Mouse (Mus musculus) embryonic facial prominence, embryonic 10.5 days (tissue): ENCODE data around the gene Vstm5. TPM values are rescaled to one million over a fixed set of nuclear protein-coding genes. Genes with fewer than 3 reads are reported as not detected.
"Not testable (repeated sequence)": the region's sequence is repeated elsewhere in the genome, so short reads cannot be mapped to it uniquely, and the experiment has no call there.

Source experiments
- DNase-seq: peaks from one replicate; pipeline ENCODE4 v3.0.0-alpha.2; 2017; ENCODE audit warnings: low spot score
- H3K27ac ChIP-seq: fragments of 300-500 bp; sonication (generic); replicated peaks from 2 replicates; pipeline ENCODE4 v1.5.1; 2016; ENCODE audit warnings: mild to moderate bottlenecking
- H3K27me3 ChIP-seq: fragments of 300-500 bp; sonication (generic); replicated peaks from 2 replicates; pipeline ENCODE4 v1.6.1; 2016; ENCODE audit warnings: low read depth, mild to moderate bottlenecking; ENCODE audit not compliant: poor library complexity, severe bottlenecking
- H3K36me3 ChIP-seq: fragments of 300-500 bp; sonication (generic); replicated peaks from 2 replicates; pipeline ENCODE4 v1.6.1; 2016; ENCODE audit warnings: mild to moderate bottlenecking, moderate library complexity
- H3K4me1 ChIP-seq: fragments of 300-500 bp; sonication (generic); 2 replicates; pipeline ENCODE4 v1.6.1; 2016
- H3K4me3 ChIP-seq: fragments of 300-500 bp; sonication (generic); 2 replicates; pipeline ENCODE4 v1.5.1; 2016; ENCODE audit warnings: mild to moderate bottlenecking, moderate library complexity
- H3K9me3 ChIP-seq: fragments of 300-500 bp; sonication (generic); 2 replicates; pipeline ENCODE4 v1.6.1; 2016; ENCODE audit warnings: mild to moderate bottlenecking
- WGBS: fragments of 180-500 bp; shearing (Covaris S2); methylation state at CpG from one replicate; pipeline ENCODE4 v1.1.7; 2016; 5-methylcytosine and 5-hydroxymethylcytosine counted together
- polyA plus RNA-seq: library from polyadenylated mRNA; unstranded; fragments of >200 nt; fragmentation: Nextera tagmentation; extraction: Ambion mirVana; gene quantifications from 2 replicates; pipeline ENCODE4 v1.2.1, GENCODE M21; 2016

The Vstm5 gene
- polyA plus RNA-seq, 1 experiment from 2014 or later, result 1.2 TPM

- Histone ChIP-seq H3K27ac (no peak overlapping the region), H3K9me3 (no peaks in the 10 kb centered on the region), H3K4me1 (peaks cover 16% of the 10 kb centered on the region), H3K4me3 (peak overlapping the region; percentile 99; the same call in 1 of the 2 replicates), H3K36me3 (peaks cover 41% of the 10 kb centered on the region), H3K27me3 (no peaks in the 10 kb centered on the region)
- 92% methylated on average over 3 of the region's 3 CpGs for WGBS
- DNase-seq, result no peak
Observed at GRCm38 (mm10) chr9:15278343-15278742, 39.5 kb downstream of the Vstm5 start.

- H3K4me3 ChIP-seq, result peak overlapping the region; percentile 99
- peaks cover 16% of the 10 kb centered on the region for H3K4me1 ChIP-seq
- DNase-seq, result no peak
- H3K27me3 ChIP-seq, result no peaks in the 10 kb centered on the region
- peak overlapping the region; percentile 91 for H3K27ac ChIP-seq
- H3K9me3 ChIP-seq, result no peaks in the 10 kb centered on the region
- 8% methylated on average over 19 of the region's 19 CpGs for WGBS
- peaks cover 33% of the 10 kb centered on the region for H3K36me3 ChIP-seq
Observed at GRCm38 (mm10) chr9:15279139-15279648, 40.3 kb downstream of the Vstm5 start.

DNA sequence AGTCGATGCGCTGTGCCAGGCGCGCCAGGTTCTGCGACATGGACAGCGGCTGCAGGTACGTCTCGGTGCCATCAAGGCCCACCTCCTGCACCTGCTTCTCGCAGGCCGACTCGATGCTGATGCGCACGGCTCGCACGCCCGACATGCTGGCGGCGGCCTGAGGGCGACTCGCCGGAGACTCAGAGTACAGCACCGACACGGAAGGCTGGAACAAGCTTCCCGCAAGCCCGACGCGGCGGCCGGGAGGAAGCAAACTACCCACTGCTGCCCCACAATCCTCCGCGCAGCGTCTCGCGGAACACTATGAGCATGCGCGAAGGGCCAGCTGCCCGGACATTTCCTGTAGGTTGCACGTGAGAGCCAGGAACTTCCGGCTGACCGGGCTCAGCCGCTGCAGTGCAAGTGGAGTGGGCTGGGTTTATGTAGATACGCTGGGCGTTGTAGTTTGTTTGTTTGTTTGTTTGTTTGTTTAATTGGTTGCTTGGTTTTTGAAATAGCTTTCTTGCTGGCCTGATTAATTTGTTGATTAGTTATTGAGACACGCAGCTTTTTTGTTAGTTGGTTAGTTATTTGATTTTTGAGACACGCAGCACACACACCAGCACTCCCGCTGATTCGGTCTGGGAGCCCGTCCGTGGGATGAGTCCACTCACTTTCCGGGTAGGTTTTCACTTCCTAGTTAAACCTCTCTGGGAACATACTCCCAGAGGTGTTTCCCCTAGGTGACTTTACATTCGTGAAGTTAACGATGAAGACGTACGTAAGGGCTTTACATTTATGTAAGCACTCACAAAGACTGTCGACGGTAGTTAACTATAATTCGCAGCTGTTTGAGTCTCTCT is 41.0 kb downstream of the Vstm5 start, which contains the start of gene Med17:
Med17 (minus strand) TSS at position 283 of the 842 bp plus-strand sequence.
- WGBS, result 2% methylated on average over 57 of the region's 57 CpGs
- H3K4me3 ChIP-seq, result peak within 1 kb of the TSS; percentile 99
- DNase-seq, result peak; percentile 95

GRCm38 (mm10) chr9:15280491-15280879 is 41.6 kb downstream of the Vstm5 start:
- WGBS, result 47% methylated on average over 5 of the region's 5 CpGs
- Histone ChIP-seq H3K27me3 (no peaks in the 10 kb centered on the region), H3K9me3 (no peaks in the 10 kb centered on the region), H3K4me1 (peaks cover 16% of the 10 kb centered on the region), H3K4me3 (peak overlapping the region; percentile 99), H3K27ac (peak overlapping the region; percentile 91), H3K36me3 (peaks cover 20% of the 10 kb centered on the region)
- no peak for DNase-seq

More for the DNA sequence above, 41.0 kb downstream of the Vstm5 start, which contains the start of gene Med17:
- H3K27me3 ChIP-seq, result no peaks in the 10 kb centered on the region
- peaks cover 16% of the 10 kb centered on the region for H3K4me1 ChIP-seq
- H3K36me3 ChIP-seq, result peaks cover 26% of the 10 kb centered on the region
- H3K27ac ChIP-seq, result peak within 1 kb of the TSS; percentile 91
- H3K9me3 ChIP-seq, result no peaks in the 10 kb centered on the region

DNA sequence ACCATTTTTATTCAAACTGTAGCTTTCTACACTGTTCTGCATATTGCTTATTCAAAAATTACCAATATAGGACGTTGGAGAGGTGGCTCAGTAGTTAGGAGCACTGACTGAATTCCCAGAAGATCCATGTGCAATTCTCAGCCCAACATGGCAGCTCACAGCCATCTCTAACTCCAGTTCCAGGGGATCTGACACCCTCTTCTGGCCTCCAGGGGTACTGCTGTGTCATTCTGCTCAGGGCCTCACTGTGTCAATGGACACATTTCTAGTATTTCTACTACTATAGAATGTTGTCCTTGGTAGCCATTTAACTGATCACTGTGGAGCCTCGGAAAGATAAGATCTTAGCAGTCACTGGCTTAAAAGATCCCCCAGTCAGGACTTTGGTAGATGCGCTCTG is 46.6 kb downstream of the Vstm5 start:
- Histone ChIP-seq H3K27me3 (no peaks in the 10 kb centered on the region), H3K4me3 (no peak overlapping the region), H3K4me1 (peaks cover 8% of the 10 kb centered on the region), H3K36me3 (0 out of 2 replicates have a peak, but pooled peaks cover under 1% of the 10 kb centered on the region), H3K27ac (no peak overlapping the region), H3K9me3 (no peaks in the 10 kb centered on the region)
- DNase-seq, result no peak
- WGBS, result 69% methylated on average over 3 of the region's 3 CpGs

DNA sequence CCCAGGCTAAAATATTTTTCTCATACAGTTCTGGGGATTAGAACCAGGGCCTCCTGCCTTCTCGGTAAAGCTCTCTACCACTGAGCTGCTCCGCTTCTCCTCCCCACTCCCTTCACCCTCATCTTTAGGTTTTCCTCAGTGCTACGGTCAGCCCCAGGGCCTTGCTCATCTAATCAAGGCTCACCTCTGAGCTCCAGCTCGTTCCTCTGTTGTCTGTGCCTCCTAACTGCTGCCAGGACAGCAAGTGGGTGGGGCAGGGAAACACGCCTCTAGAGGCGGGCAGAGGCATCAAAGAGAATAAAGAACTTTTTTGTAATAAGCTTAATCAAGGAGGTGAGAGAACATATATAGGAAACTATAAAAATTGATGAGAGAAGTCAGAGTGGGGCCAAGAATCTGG is 49.0 kb downstream of the Vstm5 start:
- Histone ChIP-seq H3K4me1 (no peaks in the 10 kb centered on the region), H3K36me3 (0 out of 2 replicates have a peak, but pooled peaks cover 2% of the 10 kb centered on the region), H3K4me3 (no peak overlapping the region), H3K27me3 (no peaks in the 10 kb centered on the region), H3K9me3 (no peaks in the 10 kb centered on the region), H3K27ac (no peak overlapping the region)
- no peak for DNase-seq
- 51% methylated on average over 6 of the region's 6 CpGs for WGBS

DNA sequence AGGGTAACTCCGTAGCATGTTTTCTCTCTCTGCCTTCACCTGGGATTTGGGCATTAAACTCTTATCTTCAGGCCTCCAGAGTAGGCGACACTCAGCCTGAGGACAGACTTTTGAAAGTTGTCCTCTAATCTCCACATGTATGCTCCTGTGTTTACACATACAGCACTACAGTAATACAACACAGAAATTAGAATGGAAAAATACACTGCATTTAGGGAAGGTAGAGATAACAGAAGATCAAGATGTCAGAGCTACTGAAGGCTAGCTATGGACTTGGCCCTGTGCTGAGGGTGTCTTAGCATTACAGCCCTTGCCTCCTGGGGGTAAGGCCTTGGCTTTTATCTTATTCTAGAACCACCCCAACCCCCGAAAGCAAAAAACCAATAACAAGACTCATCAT is 49.6 kb downstream of the Vstm5 start:
- Histone ChIP-seq H3K27ac (no peak overlapping the region), H3K27me3 (no peaks in the 10 kb centered on the region), H3K4me1 (no peaks in the 10 kb centered on the region), H3K36me3 (0 out of 2 replicates have a peak, but pooled peaks cover 2% of the 10 kb centered on the region), H3K9me3 (no peaks in the 10 kb centered on the region), H3K4me3 (no peak overlapping the region)
- WGBS, result 88% methylated on average over 3 of the region's 3 CpGs
- DNase-seq, result no peak

GRCm38 (mm10) chr9:15289251-15289650 is 50.4 kb downstream of the Vstm5 start:
- no peaks in the 10 kb centered on the region for H3K27me3 ChIP-seq
- 0 out of 2 replicates have a peak, but pooled peaks cover 2% of the 10 kb centered on the region for H3K36me3 ChIP-seq
- H3K9me3 ChIP-seq, result no peaks in the 10 kb centered on the region
- WGBS, result 88% methylated on average over 6 of the region's 6 CpGs
- no peak overlapping the region for H3K27ac ChIP-seq
- no peaks in the 10 kb centered on the region for H3K4me1 ChIP-seq
- DNase-seq, result no peak
- no peak overlapping the region for H3K4me3 ChIP-seq

- H3K36me3 ChIP-seq, result no peaks in the 10 kb centered on the region
- no peak for DNase-seq
- H3K27ac ChIP-seq, result no peak overlapping the region
- H3K27me3 ChIP-seq, result no peaks in the 10 kb centered on the region
- H3K9me3 ChIP-seq, result no peaks in the 10 kb centered on the region
- peaks cover 9% of the 10 kb centered on the region; the same call in 1 of the 2 replicates for H3K4me1 ChIP-seq
- 93% methylated on average over 7 of the region's 7 CpGs for WGBS
- no peak overlapping the region for H3K4me3 ChIP-seq
Observed at GRCm38 (mm10) chr9:15297112-15297511, 58.3 kb downstream of the Vstm5 start.

GRCm38 (mm10) chr9:15298451-15298850 is 59.6 kb downstream of the Vstm5 start:
- H3K4me1 ChIP-seq, result peaks cover 9% of the 10 kb centered on the region; the same call in 1 of the 2 replicates
- no peak overlapping the region for H3K4me3 ChIP-seq
- H3K36me3 ChIP-seq, result no peaks in the 10 kb centered on the region
- H3K9me3 ChIP-seq, result no peaks in the 10 kb centered on the region
- WGBS, result 73% methylated on average over 2 of the region's 2 CpGs
- H3K27ac ChIP-seq, result no peak overlapping the region
- H3K27me3 ChIP-seq, result no peaks in the 10 kb centered on the region
- no peak for DNase-seq

DNA sequence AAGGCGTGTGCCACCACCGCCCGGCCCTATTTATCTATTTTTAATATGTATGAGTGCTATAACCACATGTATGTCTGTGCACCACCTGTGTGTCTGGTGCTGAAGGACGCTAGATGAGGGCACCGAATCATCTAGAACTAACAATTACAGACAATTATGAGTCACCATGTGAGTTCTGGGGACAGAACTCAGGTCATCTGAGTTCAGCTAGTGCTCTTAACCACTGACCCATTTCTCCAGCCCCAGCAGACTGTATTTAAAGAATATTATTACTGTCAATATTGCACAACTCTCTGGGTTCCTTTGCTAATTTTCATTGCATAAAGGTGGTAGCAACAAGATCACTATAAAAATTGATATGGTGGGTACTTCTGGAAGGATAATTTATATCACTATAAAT is 61.2 kb downstream of the Vstm5 start:
- H3K4me3 ChIP-seq, result no peak overlapping the region
- H3K27ac ChIP-seq, result no peak overlapping the region
- H3K36me3 ChIP-seq, result no peaks in the 10 kb centered on the region
- no peaks in the 10 kb centered on the region for H3K27me3 ChIP-seq
- no peak for DNase-seq
- 82% methylated on average over 5 of the region's 5 CpGs for WGBS
- H3K9me3 ChIP-seq, result no peaks in the 10 kb centered on the region
- peaks cover 9% of the 10 kb centered on the region; the same call in 1 of the 2 replicates for H3K4me1 ChIP-seq

GRCm38 (mm10) chr9:15301399-15301798 is 62.6 kb downstream of the Vstm5 start:
- H3K36me3 ChIP-seq, result no peaks in the 10 kb centered on the region
- H3K27me3 ChIP-seq, result no peaks in the 10 kb centered on the region
- peak; percentile 36 for DNase-seq
- no peaks in the 10 kb centered on the region for H3K9me3 ChIP-seq
- WGBS, result 38% methylated on average over 6 of the region's 6 CpGs
- H3K4me3 ChIP-seq, result no peak overlapping the region
- peak overlapping the region; percentile 57 for H3K27ac ChIP-seq
- H3K4me1 ChIP-seq, result peaks cover 9% of the 10 kb centered on the region; the same call in 1 of the 2 replicates

DNA sequence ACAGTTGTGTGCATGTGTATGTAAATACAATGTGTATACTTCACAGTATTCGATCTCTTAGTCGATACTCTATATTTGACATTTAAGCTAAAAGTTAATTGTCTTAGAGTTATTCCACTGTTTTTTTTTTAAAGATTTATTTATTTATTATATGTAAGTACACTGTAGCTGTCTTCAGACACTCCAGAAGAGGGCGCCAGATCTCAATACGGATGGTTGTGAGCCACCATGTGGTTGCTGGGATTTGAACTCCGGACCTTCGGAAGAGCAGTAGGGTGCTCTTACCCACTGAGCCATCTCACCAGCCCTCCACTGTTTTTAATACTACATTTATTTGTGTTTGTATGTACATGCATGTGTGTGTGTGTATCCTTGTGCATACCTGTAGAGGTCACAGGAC is 63.2 kb downstream of the Vstm5 start:
- DNase-seq, H3K36me3 ChIP-seq, H3K27ac ChIP-seq, H3K27me3 ChIP-seq, H3K4me3 ChIP-seq, H3K9me3 ChIP-seq, H3K4me1 ChIP-seq: not testable (repeated sequence)
- WGBS, result 81% methylated on average over 6 of the region's 6 CpGs
